Mouse (Mus musculus) heart, postnatal 0 days (tissue): ENCODE measurements at regions not wholly inside any gene's neighbourhood (a gene's known extent, or its start where the extent isn't known, plus 50 kb on each side); places are given as distances from the start of the nearest gene placed in this dataset.

Experiments used
- ATAC-seq: fragments of 200-750 bp; cut with Nextera tagmentation; 2 replicates; pipeline ENCODE4 v1.8.0; 2017; ENCODE audit warnings: low read depth, moderate number of reproducible peaks, moderate library complexity; ENCODE audit not compliant: insufficient read depth
- DNase-seq: peaks from one replicate; pipeline ENCODE4 v3.0.0-alpha.2; 2016; ENCODE audit warnings: low spot score
- H3K27ac ChIP-seq: fragments of 300-500 bp; sonication (generic); 2 replicates; pipeline ENCODE4 v1.5.1; 2014; ENCODE audit warnings: low read depth, mild to moderate bottlenecking
- H3K27me3 ChIP-seq: fragments of 300-500 bp; sonication (generic); 2 replicates; pipeline ENCODE4 v1.6.1; 2014; ENCODE audit warnings: low read length, mixed read lengths; ENCODE audit not compliant: control insufficient read depth, insufficient read depth
- H3K36me3 ChIP-seq: fragments of 300-500 bp; sonication (generic); replicated peaks from 2 replicates; pipeline ENCODE4 v1.6.1; 2014; ENCODE audit warnings: low read length, mixed read lengths; ENCODE audit not compliant: control insufficient read depth, insufficient read depth
- H3K4me1 ChIP-seq: fragments of 300-500 bp; sonication (generic); 2 replicates; pipeline ENCODE4 v1.6.1; 2014; ENCODE audit warnings: antibody characterized with exemption; ENCODE audit not compliant: control insufficient read depth, insufficient read depth
- H3K4me2 ChIP-seq: fragments of 300-500 bp; sonication (generic); 2 replicates; pipeline ENCODE4 v1.6.1; 2014; ENCODE audit warnings: low read depth, mild to moderate bottlenecking, low read length, moderate library complexity
- H3K4me3 ChIP-seq: fragments of 300-500 bp; sonication (generic); 2 replicates; pipeline ENCODE4 v1.5.1; 2014; ENCODE audit warnings: low read depth, low read length
- H3K9ac ChIP-seq: fragments of 300-500 bp; sonication (generic); replicated peaks from 2 replicates; pipeline ENCODE4 v1.6.1; 2014; ENCODE audit warnings: low read depth, low read length, mixed read lengths
- H3K9me3 ChIP-seq: fragments of 300-500 bp; sonication (generic); replicated peaks from 2 replicates; pipeline ENCODE4 v1.6.1; 2016; ENCODE audit warnings: low read length; ENCODE audit not compliant: control insufficient read depth
- CTCF ChIP-seq: IDR thresholded peaks from 2 replicates; pipeline ENCODE4 v1.5.1; 2016; ENCODE audit warnings: antibody characterized with exemption, control low read depth, low read depth
- EP300 ChIP-seq: IDR thresholded peaks from 2 replicates; pipeline ENCODE4 v1.6.1; 2016; ENCODE audit warnings: antibody characterized with exemption, low read depth
- WGBS: fragments of 180-500 bp; shearing (Covaris S2); extraction: QIAGEN DNeasy Blood & Tissue Kit; methylation state at CpG from one replicate; pipeline ENCODE4 v1.1.7; 2014; 5-methylcytosine and 5-hydroxymethylcytosine counted together

- Histone ChIP-seq H3K27ac (no peak overlapping the region), H3K9ac (no peak overlapping the region), H3K4me1 (no peaks in the 10 kb centered on the region), H3K27me3 (no peaks in the 10 kb centered on the region), H3K4me3 (no peak overlapping the region), H3K9me3 (no peaks in the 10 kb centered on the region), H3K36me3 (no peaks in the 10 kb centered on the region), H3K4me2 (no peak overlapping the region)
- TF ChIP-seq CTCF (no peak), EP300 (no peak)
- DNase-seq: no peak
- 54% methylated on average over 3 of the region's 3 CpGs for WGBS
- ATAC-seq: no peak
Measured at GRCm38 (mm10) chr11:45271206-45271605, 580.6 kb upstream of the Clint1 start.

GRCm38 (mm10) chr11:45274446-45275119 lies 577.3 kb upstream of the Clint1 start:
- ATAC-seq (no peak; the same call in 1 of the 2 replicates), DNase-seq (no peak)
- Histone ChIP-seq H3K4me2 (no peak overlapping the region), H3K4me3 (no peak overlapping the region), H3K27ac (no peak overlapping the region), H3K27me3 (no peaks in the 10 kb centered on the region), H3K9me3 (no peaks in the 10 kb centered on the region), H3K9ac (no peak overlapping the region), H3K4me1 (no peaks in the 10 kb centered on the region), H3K36me3 (no peaks in the 10 kb centered on the region)
- 72% methylated on average over 10 of the region's 10 CpGs for WGBS
- TF ChIP-seq CTCF: no peak
- no peak for TF ChIP-seq EP300

- no peak overlapping the region for H3K9ac ChIP-seq
- H3K4me3 ChIP-seq: no peak overlapping the region
- H3K9me3 ChIP-seq: no peaks in the 10 kb centered on the region
- DNase-seq (no peak), ATAC-seq (no peak; the same call in 1 of the 2 replicates)
- no peak for TF ChIP-seq CTCF
- no peak for TF ChIP-seq EP300
- H3K36me3 ChIP-seq: no peaks in the 10 kb centered on the region
- WGBS: 26% methylated on average over 3 of the region's 3 CpGs
- no peak overlapping the region for H3K27ac ChIP-seq
- no peaks in the 10 kb centered on the region for H3K4me1 ChIP-seq
- no peak overlapping the region for H3K4me2 ChIP-seq
- H3K27me3 ChIP-seq: no peaks in the 10 kb centered on the region
Measured at GRCm38 (mm10) chr11:45275170-45275569, 576.7 kb upstream of the Clint1 start.

GRCm38 (mm10) chr11:45296772-45297171 lies 555.1 kb upstream of the Clint1 start:
- H3K4me1 ChIP-seq: no peaks in the 10 kb centered on the region
- TF ChIP-seq EP300: no peak
- TF ChIP-seq CTCF: no peak
- H3K4me3 ChIP-seq: no peak overlapping the region
- no peaks in the 10 kb centered on the region for H3K36me3 ChIP-seq
- no peak overlapping the region for H3K4me2 ChIP-seq
- ATAC-seq: no peak
- H3K9ac ChIP-seq: no peak overlapping the region
- H3K27me3 ChIP-seq: no peaks in the 10 kb centered on the region
- no peak overlapping the region for H3K27ac ChIP-seq
- H3K9me3 ChIP-seq: no peaks in the 10 kb centered on the region
- WGBS: 43% methylated on average over 2 of the region's 2 CpGs
- DNase-seq: peak; percentile 11

- no peaks in the 10 kb centered on the region for H3K4me1 ChIP-seq
- TF ChIP-seq EP300 (no peak), CTCF (no peak)
- no peak overlapping the region for H3K27ac ChIP-seq
- no peaks in the 10 kb centered on the region for H3K36me3 ChIP-seq
- H3K27me3 ChIP-seq: no peaks in the 10 kb centered on the region
- H3K4me3 ChIP-seq: no peak overlapping the region
- 78% methylated on average over 6 of the region's 6 CpGs for WGBS
- ATAC-seq (no peak), DNase-seq (no peak)
- no peak overlapping the region for H3K9ac ChIP-seq
- no peak overlapping the region for H3K4me2 ChIP-seq
- no peaks in the 10 kb centered on the region for H3K9me3 ChIP-seq
Measured at GRCm38 (mm10) chr11:45311934-45312333, 539.9 kb upstream of the Clint1 start.

GRCm38 (mm10) chr11:45323766-45324165 lies 528.1 kb upstream of the Clint1 start:
- no peak overlapping the region for H3K4me2 ChIP-seq
- DNase-seq (no peak), ATAC-seq (no peak)
- H3K27ac ChIP-seq: no peak overlapping the region
- 69% methylated on average over 5 of the region's 5 CpGs for whole genome bisulfite sequencing
- H3K9me3 ChIP-seq: no peaks in the 10 kb centered on the region
- no peak overlapping the region for H3K9ac ChIP-seq
- H3K27me3 ChIP-seq: no peaks in the 10 kb centered on the region
- H3K36me3 ChIP-seq: no peaks in the 10 kb centered on the region
- no peak for TF ChIP-seq CTCF
- no peak for TF ChIP-seq EP300
- no peaks in the 10 kb centered on the region for H3K4me1 ChIP-seq
- H3K4me3 ChIP-seq: no peak overlapping the region
